Mouse (Mus musculus): ENCODE results near the gene Taco1.

DNA sequence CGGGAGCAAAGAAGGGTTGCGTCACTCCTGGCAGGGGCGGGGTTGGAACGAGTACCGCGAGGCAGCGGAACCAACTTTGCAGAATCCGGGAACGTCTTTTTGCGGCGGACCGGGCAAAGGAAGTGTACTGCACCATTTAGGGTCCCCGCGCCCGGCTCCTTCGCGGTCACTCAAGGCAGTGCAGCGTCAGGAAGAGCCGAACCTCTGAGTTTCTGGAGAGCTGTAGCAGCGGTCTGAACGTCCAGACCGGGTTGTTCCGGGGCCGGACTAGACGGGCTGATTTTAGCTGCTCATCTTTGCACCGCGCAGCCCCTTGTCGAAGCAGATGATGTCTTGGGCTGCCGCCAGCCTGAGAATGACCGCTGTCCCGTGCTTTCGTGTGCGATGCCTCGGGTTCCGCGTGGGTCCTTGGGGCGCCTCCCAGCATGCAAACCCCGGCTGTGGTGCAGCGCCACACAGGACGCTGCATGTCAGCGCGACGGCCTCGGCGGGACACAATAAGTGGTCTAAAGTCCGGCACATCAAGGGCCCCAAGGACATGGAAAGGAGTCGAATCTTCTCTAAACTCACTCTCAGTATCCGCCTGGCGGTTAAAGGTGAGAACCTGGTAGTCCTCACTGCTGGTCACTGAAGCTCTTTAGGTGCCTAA, at the start of gene Taco1:
- TF ChIP-seq CTCF (IDR thresholded peaks at IDR 0.05; ENCODE audit: borderline replicate concordance, insufficient read depth, low read length) (no peak), POLR2A (IDR thresholded peaks at IDR 0.05; ENCODE audit: low read depth, low read length) (peak; percentile 82)

Data from embryonic fibroblast, embryonic 13.5 days (primary cell).